Mouse (Mus musculus) left cerebral cortex, adult 18-20 months (tissue): ENCODE measurements around the gene Cdhr4. TPM values are rescaled to one million over a fixed set of nuclear protein-coding genes. Genes with fewer than 3 reads are reported as not detected.
A peak's percentile ranks its signal among the peaks of the same experiment; 100 is the strongest.

Source experiments
- DNase-seq, 2 experiments: peaks; one replicate each; pipeline ENCODE4 v3.0.0; 2021 to 2022; ENCODE audit warnings: low spot score in 2 of 2, mixed read lengths in 1 of 2
- long read RNA-seq, 2 experiments: library from polyadenylated mRNA; stranded (forward); transcript quantifications; one replicate each; pipeline ENCODE4 v2.0.0; 2021
- total RNA-seq, 2 experiments: library from RNA; stranded (reverse); gene quantifications; 2 replicates each; pipeline ENCODE4 v1.2.3; 2021

The Cdhr4 gene
- total RNA-seq: 1 to 10 TPM in 1 of 2 experiments, under 1 TPM in 1; 0.68 to 2.1 TPM
- long read RNA-seq, experiment 1: 0 reads
- long read RNA-seq, experiment 2, partial matches to known transcripts: 0 of 1 reads
- long read RNA-seq, experiment 2, other reads (novel, unspliced or antisense): 1 of 1 reads

GRCm38 (mm10) chr9:107992197-107992596, at the start of gene Cdhr4:
TSS of gene Cdhr4 (plus strand) at chr9:107992497.
- DNase-seq: no peak

DNA sequence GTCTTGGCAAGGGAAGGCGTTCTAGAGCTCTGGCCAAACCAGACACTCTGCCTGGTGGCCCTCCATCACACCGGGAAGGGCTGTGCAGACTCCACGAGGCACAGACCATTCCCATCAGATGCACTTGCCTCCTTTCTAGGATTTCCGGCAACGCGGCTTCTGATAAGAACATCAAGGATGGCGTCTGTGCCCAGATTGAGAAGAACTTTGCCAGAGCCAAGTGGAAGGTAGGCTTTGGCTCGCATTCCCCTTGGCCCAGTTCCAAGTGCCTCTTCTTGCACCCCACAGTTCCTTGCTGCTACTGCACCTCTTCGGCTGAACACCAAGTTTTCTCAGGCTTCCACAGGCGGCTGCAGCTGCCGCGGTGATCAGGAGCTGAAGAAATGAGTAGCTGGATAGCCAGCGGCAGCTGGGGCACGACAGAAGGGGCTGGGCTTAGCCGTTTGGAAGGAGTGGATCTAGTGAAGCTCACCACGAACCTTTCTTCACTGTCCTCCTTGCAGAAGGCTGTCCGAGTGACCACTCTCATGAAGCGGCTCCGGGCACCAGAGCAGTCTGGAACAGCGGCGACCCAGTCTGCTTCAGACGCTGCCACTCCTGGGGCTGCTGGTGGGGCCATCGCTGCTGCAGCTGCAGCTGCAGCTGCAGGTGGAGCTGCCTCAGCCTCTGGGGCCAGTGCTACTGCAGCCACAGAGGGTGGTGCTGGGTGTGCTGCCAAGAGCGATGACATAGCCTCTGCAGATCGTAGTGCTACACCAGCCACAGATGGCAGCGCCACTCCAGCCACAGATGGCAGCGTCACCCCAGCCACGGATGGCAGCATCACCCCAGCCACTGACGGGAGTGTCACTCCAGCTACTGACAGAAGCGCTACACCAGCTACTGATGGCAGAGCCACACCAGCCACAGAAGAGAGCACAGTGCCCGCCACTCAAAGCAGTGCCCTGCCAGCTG, 44.8 kb upstream of the Cdhr4 start:
- DNase-seq: no peak

DNA sequence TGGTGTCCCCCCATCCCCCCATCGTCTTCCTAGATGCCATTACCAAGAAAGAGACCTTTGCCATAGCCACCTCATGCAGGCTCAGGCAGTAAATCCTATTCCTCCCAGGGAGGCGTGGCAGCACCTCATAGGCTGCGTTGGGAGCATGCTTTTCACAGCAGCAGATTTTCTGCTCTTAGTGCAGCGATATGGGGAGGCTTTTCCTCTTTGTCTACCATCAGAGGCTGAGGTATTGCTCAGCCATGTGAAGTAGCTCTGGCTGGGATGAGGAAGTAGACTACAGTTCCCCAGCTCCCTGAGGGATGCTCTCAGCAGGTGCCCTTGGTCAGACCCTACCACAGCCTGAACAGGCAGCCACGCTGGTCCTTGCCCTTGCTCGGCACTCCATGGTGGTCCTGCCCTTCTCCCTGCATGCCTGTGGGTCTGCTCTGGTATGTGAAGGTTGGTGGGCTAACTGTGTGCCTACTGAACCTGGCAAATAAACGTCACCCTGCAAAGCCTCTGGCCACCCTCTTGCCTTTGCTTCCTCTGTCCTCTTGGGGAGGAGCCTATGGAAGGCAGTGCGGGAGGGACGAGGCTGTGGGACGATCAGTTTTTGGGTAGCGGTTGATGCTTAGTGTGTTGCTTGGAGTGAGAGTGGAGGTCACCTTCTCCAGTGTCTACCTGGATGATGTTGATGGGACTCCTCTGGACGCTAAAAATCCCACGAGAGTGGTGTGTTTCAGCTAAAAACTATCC, 42.9 kb upstream of the Cdhr4 start:
- no peak for DNase-seq

DNA sequence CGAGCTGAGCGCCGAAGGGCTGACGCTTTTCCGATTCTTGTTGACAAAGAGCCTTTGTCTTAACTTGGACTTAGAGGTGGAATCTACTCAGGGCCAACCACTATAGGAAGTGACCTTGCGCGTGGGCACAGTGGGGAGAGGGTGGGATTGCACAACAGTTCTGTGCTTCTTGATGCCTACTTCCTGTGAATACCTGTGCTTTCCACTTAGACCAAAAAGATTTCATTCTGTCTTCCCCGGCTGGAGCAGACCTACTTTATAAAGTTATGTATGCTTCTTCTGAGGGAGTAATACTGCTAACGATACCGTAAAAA, 42.4 kb upstream of the Cdhr4 start, which contains the start of gene Traip:
Traip (plus strand) TSS at position 215 of the 314 bp plus-strand sequence.
- no peak for DNase-seq

DNA sequence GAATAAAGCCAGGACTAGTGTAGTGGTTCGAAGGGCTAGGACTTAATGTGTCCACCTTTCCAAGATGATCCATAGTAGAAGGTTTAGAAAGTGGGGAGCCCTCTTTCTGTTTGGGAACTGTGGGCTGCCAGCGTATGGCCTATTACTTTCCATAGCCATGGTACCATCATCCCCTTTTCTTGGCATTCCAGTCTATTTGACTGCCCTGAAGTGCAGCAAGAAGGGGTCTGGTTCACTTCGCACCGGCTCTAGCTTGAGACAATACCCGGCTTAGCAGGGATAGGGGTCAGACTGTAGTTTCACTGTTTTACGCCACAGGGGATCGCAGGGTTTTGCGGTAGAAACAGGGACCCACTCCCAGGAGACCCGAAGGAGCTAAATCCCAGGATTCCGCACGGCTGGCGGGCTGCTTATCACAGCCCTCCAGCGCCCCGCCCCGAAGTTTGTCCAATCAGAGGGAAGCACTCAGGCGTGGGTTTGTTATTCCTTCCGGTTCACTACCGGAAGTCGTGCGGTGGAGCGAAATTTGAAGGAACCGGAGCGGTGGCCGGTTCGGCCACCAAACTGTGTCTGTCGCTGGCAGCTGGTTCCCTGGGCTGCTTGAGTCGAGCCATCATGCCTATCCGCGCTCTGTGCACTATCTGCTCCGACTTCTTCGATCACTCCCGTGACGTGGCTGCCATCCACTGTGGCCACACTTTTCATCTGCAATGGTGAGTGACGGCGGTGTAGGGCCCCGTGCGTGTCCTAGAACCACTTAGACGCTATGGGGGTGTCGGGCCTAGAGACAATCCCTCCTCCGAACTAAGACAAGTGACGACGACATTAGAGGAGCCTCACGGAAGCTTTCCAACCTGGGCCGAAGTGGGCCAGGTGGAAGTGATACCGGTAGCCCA, 41.6 kb upstream of the Cdhr4 start:
- peak; percentile 92 for DNase-seq

DNA sequence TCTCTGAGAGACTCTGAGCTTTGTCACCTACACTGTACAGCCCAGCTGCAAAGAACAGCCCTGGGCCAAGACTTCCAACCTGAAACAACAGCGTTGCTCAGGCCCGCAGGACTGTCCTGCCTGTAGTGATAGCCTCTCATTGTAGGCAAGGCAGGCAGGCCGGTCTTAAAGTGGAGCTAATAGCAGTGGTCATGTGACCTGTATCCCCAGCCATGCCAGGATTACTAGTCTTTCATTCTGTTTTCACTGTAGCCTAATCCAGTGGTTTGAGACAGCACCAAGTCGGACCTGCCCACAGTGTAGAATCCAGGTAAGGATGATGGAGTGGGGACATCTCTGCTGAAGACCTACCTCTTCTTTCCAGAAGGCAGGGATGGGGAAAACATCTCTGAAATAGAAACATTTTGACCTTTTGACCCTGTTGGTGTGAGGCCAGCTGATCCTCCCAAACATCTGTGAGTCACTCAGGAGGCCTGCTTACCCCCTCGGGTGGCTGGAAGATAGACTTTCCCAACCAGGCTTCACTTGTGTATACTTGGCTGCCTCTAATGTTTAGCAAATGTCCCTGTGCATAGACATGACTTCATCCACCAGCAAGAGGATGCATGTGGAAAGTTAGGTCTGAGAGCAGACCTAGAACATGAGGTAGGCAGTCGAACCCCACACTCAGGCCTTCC, 36.5 kb upstream of the Cdhr4 start:
- DNase-seq: no peak

DNA sequence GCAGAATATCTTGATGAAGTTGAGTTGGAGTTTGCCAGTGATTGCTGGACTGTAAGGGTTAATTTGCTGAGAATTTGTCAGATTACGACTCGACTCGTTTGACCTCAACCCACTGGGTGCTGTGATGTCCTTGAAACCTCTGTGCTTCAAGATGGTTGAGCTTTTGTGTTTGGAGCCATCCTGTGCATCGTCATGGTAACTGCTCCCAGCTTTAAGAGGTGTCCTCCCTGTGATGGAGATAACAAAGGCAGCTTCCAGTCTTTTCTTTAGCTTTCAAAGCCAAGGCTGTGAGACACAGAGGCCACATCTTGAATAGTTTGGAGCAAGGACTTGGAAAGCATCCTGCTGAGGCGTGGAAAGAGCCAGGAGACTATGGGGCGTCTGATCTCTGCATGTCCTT, 35.2 kb upstream of the Cdhr4 start:
- no peak for DNase-seq

GRCm38 (mm10) chr9:107959896-107960295, 32.4 kb upstream of the Cdhr4 start:
- no peak for DNase-seq

GRCm38 (mm10) chr9:107960928-107961327, 31.4 kb upstream of the Cdhr4 start:
- DNase-seq: no peak

GRCm38 (mm10) chr9:107961351-107961762, 30.9 kb upstream of the Cdhr4 start:
- DNase-seq: peak; percentile 80 to 88

DNA sequence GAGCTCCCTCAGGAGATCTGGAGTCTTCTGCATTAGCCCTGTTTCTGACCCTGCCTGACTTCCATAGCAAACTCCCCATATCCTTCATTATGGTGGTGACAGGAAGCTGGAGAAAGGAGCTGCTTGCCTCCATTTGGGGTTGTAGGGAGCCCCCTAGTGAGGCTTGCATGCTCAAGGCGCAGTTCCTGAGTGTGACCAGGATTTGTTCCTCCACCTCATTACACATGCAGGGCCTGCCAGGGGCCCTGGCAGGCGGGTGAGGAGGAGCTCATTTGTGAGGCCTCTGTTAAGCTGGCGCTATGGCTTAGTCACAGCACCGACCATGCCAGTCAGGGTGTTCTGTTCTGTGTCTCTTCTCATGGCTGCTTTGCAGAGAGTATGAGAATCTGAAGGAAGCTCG, 30.4 kb upstream of the Cdhr4 start:
- DNase-seq: peak; percentile 62 to 71

GRCm38 (mm10) chr9:107962916-107963315, 29.4 kb upstream of the Cdhr4 start:
- no peak for DNase-seq

GRCm38 (mm10) chr9:107963700-107964099, 28.6 kb upstream of the Cdhr4 start:
- peak; percentile 79 to 86 for DNase-seq

- DNase-seq: no peak
Measured at GRCm38 (mm10) chr9:107964681-107965080, 27.6 kb upstream of the Cdhr4 start.

DNA sequence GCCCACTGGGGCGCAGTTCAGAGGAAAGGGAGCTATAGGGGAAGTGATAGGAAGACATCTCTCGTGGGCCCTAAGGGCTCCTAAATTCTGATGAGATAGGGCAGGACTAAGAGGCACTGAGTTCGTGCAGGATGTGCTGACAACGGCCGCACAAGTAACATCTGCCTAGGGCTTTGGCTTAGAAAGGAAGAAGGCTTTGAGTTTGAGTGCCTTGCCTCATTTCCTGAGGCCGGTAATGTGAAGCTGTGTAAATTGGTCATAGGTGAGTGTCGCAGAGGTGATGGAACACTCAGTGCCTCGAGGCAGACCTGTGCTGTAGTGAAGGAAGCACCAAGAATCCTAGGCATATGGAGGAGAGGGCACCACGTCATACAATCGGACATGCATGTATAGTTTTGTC, 25.6 kb upstream of the Cdhr4 start:
- DNase-seq: no peak

DNA sequence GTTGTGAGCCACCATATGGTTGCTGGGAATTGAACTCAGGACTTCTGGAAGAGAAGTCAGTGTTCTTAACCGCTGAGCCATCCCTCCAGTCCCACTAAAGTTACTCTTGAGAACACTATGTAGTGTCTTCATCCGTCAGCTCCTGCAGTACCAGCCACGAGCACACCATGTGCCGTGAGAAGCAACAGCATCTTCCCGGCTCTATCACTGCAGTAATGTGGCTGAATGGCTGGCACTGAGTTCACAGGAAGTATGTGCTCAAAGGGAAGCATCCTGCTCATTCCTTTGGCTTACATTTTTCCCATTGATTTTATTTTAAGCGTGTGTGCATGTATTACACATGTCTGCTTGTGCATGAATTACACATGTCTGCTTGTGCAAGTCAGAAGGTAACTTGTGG, 24.9 kb upstream of the Cdhr4 start:
- DNase-seq: no peak

GRCm38 (mm10) chr9:107968531-107968930, 23.8 kb upstream of the Cdhr4 start:
- no peak for DNase-seq

DNA sequence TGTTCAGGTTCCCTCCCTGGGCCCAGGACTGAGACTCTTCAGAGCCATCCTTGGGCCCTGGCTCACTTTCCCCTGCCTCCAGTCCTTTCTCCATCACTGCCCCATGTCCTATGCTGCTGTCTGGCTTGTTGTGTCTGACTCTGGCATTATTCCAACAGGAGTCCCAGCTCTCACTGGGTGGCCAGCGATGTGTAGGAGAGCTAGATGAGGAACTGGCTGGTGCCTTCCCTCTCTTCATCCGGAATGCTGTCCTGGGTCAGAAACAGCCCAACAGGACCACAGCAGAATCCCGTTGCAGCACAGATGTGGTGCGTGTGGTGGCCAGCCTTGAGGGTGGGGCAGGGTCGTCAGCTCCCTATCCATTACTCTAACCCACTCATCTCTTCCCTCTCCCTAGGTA, 22.0 kb upstream of the Cdhr4 start:
- DNase-seq: no peak

DNA sequence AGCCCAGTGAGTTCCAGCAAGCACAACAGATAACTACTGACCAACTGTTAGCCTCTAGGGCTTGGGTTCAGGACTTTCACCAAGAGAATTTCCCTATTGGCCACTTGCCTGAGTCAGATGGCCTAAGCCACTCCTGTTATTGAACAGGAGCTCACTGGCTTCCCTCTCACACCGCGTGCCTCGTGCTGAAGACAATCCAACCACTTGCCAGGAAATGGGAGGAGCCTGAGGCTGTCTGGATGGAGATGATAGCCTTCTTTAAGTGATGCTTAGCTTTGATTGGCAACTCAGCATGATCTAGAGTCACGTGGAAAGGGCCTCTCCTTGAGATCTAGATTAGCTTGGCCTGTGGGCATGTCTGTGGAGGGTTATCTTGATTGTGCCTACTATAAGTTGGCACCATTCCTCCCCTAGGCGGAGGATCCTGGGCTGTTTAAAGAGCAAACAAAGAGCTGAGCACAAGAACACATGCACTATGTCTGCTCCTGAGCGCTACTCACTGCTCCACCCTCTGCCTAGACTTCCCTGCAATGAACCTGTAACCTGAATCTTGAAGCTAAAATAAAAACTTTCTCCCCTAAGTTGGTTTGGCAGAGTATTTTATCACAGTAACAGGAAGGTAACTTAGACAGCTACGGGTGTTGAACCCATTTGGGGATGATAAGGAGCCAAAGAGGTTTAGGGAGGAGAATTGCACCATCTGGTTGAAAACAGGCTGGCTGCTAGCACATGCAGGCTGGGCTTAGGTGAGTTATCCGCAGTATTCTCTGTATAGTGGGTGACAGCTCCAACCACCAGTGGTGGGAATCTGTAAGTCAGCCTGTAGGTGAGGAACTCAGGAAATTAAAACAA, 20.4 kb upstream of the Cdhr4 start:
- no peak for DNase-seq
